Mouse (Mus musculus) ES-Bruce4 (cell line): ENCODE data around the gene Cdhr5.

Experiments used
- CTCF ChIP-seq: IDR thresholded peaks from one replicate; pipeline ENCODE4 v1.8.1; 2011; ENCODE audit warnings: low read depth, low read length
- POLR2A ChIP-seq: IDR thresholded peaks from one replicate; pipeline ENCODE4 v1.8.1; 2011; ENCODE audit warnings: low read length; ENCODE audit not compliant: insufficient read depth

- peak; percentile 30 for TF ChIP-seq CTCF
- TF ChIP-seq POLR2A: no peak
These were observed 11.7 kb downstream of the Cdhr5 start for GRCm38 (mm10) chr7:141264761-141265410.
